Mouse (Mus musculus) frontal cortex, postnatal 25 days (tissue): ENCODE measurements around the gene Man2a1.

Experiments used
- DNase-seq, 2 experiments: peaks; one replicate each; pipeline ENCODE4 v3.0.0; 2022; ENCODE audit warnings: low spot score in 2 of 2

Gene Man2a1

GRCm38 (mm10) chr17:64601751-64602578 is 1.4 kb downstream of the Man2a1 start:
- peak; percentile 25 to 50 for DNase-seq

DNA sequence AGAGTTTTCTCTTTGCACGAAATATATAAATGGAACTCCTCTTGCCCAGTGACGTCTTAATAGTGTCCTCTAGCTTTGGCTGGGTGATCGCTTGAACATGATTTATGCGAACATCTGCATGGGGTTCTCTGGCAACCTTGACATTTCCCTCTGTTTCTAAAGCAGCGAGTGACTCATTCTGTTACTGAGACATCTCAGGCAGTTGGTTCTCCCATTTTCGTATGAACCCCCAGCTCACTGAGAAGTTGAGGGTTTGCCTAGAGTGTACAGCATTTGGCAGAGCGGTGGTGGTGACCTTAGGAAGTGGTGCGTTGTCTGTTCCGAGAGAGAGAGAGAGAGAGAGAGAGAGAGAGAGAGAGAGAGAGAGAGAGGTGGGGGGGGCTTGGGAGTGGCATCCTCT is 2.6 kb downstream of the Man2a1 start:
- DNase-seq, result no peak

- DNase-seq, result no peak
Observed at GRCm38 (mm10) chr17:64603534-64603933, 3.0 kb downstream of the Man2a1 start.

GRCm38 (mm10) chr17:64604163-64604562 is 3.6 kb downstream of the Man2a1 start:
- no peak for DNase-seq

GRCm38 (mm10) chr17:64608228-64608627 is 7.7 kb downstream of the Man2a1 start:
- DNase-seq, result no peak

DNA sequence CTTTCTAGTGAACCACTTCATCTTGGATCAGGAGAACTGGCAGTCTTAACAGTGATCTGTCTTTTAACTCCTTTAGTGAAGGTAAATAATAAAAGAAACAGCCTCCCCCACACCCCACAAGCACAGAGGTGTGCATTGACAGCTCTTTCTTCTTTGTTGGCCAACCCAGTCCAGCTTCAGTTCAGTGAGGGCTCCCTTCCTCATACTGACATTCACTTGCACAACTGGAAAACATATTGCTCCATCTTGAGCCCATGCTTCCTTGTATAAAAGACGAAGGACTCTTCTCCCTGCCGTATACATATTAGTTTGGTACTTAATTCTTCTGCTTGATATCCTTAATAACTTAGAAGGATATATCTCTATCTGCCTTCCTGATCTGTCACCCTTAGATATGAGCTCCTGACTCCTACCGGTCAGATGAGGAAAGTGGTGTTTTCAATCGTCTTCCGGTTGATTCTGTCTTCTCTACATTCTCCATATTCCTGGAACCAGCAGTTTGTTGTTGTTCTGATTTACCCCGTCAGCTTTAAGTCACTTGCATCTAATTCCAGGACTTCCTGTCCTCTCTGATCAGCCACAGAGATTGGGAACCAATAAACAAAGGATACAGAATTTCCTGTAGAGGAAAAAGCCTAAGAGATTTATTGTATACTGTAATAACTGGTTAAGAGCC is 8.5 kb downstream of the Man2a1 start:
- no peak for DNase-seq

GRCm38 (mm10) chr17:64609741-64610140 is 9.2 kb downstream of the Man2a1 start:
- no peak for DNase-seq

- DNase-seq, result no peak
Observed at GRCm38 (mm10) chr17:64611426-64611825, 10.9 kb downstream of the Man2a1 start.

DNA sequence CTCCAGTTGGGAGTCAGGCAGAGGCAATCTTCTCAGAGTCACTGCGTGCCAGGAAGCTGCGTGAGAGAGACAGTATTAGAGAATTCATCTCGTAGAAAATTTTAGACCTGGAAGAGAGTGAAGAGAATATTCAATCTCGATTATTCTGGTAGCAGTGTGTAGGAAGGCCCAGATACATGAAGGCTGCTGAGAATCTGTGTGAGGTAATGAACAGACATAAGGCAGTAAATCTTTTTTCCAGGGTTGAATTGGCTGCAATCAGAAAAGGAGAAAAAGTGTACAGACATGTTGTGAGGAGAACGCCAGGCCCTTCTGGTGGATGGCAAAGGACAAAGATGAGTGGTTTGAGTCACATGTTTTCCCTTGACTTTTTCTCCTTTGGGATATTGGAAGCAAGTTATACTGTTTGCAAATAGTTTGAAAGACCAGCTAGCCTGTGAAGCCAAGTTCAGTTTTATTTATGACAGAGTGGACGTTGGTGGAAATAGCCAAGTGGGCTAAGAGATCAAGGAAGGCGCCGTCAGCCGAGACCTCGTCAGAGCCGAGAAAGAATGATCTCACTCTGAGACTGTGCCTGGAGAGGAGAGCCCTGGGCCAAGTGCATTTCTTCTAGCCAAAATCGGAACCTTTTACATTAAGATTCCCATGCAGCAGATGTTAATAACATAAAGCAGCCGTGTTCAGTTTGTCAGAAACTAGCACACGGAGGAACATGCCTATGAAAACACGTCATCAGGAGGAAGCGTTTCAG is 11.8 kb downstream of the Man2a1 start:
- no peak for DNase-seq

- DNase-seq, result no peak
Observed at GRCm38 (mm10) chr17:64612930-64613329, 12.4 kb downstream of the Man2a1 start.

DNA sequence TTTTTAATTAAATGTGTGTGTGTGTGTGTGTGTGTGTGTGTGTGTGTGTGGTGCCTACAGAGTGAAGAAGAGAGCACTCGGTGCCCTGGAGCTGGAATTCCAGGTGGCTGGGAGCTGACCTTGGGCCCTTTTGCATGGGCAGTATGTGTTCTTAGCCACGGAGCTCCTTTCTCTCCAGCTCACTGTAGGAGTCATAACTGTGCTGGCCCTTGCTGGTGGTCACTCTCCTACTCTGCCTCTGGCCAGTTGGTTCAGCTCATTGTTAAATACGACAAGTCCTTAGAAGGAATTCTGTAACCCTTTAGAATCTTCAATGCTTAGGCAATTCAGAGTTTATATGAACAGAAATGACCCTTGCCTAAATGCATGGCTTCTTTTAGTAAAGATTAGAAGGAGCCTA is 12.8 kb downstream of the Man2a1 start:
- no peak for DNase-seq

DNA sequence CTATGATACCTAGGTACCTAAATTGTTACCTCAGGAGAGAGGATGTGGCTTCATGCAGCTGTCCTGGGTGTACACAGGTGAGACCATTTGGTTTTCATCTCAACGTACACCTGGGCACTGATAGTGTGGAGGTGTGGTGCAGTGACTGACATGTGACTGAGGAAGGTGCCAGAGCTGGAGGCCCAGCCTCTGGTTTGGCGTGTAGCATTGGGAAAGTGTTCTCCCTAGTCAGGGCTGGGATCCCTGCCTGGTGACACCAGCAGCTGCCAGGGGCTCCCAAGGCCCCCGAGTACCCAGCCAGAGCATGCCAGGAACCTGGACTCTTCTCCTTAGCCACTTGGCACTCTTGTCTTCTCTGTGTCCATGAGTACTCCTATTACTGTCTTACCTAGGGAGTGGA is 14.3 kb downstream of the Man2a1 start:
- DNase-seq, result no peak

- no peak for DNase-seq
Observed at GRCm38 (mm10) chr17:64615420-64615819, 14.9 kb downstream of the Man2a1 start.

DNA sequence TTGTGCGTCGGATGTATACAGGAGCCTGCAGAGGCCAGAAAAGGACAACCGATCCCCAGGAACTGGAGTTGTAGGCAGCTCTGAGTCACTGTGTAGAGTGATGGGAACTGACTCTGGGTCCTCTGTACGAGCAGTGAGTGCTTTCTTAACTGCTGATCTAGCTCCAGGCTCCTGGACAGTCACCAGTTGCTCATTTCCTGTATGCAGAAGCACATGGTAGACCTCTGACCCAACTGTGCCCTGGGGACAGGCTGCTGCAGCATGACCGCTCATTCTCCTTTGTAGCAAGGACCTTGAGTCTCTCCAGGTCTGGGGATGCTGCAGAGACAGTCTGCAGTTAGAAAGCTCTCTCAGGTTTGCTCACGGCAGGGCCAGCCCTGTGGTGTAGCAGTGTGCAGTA is 15.7 kb downstream of the Man2a1 start:
- DNase-seq, result no peak

DNA sequence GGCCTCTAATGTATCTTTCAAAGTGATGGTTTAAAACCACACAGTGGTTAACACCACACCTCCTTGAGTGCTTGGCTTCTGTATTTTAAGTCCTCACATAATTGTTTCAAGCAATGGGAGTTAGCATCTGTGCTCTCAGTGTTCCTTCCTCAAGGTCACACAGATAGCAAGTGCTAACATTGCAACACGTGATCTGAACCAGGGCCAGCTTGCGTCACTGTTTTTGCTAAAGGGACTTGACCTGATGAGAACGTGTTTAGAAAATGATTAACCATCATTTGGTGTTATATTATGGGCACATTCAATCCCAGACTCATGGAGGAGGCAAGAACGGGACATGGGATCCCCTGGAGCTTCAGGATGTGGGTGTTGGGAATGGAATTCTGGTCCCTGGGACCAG is 17.3 kb downstream of the Man2a1 start:
- DNase-seq, result no peak

- no peak for DNase-seq
Observed at GRCm38 (mm10) chr17:64618996-64619395, 18.5 kb downstream of the Man2a1 start.

GRCm38 (mm10) chr17:64620135-64620534 is 19.6 kb downstream of the Man2a1 start:
- DNase-seq, result no peak

GRCm38 (mm10) chr17:64620627-64621026 is 20.1 kb downstream of the Man2a1 start:
- no peak for DNase-seq

- no peak for DNase-seq
Observed at GRCm38 (mm10) chr17:64621226-64621625, 20.7 kb downstream of the Man2a1 start.

GRCm38 (mm10) chr17:64621649-64622351 is 21.3 kb downstream of the Man2a1 start:
- DNase-seq, result no peak

DNA sequence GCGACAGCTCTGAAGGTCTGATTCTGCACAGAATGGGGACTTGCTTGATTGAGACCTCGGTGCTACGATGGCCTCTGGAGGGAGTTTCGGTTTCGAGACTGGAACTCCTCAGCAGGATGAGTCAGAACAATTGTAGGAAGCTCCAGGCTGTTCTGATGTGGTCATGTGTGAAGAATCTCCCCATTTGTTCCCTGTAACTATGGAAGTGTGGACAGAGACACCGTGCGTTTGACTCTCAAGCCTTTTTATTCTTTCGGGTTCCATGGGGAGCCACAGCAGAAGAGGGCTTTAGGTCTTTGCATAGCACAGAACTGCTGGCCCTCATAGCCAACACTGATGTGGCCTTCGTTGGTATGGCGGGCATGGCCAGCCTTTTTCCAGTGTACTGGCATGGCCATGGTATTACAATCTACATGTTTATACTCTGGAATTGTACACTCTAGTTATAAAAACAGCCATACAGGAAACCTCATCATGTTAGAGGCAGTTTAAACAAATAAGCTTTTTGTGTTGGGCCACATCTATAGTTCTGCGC is 21.9 kb downstream of the Man2a1 start:
- no peak for DNase-seq

- no peak for DNase-seq
Observed at GRCm38 (mm10) chr17:64624439-64624838, 23.9 kb downstream of the Man2a1 start.
